10 mouse cellular contexts compared by ENCODE assay signal in the genomic region with DNA sequence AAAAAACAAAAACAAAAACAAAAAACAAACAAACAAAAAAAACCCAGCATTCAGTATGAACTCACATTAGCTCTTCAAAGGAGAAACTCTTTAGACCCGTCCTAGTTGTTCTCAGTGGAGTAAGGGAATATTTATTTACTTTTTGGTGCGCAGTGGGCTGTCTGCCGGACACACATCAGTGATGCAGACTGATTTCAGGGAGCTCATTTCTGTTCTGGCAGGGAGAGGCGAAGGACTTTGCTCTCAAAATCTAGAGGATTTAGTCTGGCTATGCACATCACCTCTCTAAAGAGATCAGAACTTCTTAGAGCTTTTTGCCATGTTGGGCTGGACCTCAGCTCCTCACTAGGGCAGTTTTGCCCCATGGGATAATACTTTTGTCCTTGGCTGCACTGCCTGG. TPM values are rescaled to one million over a fixed set of nuclear protein-coding genes. Genes with fewer than 3 reads are reported as not detected.
DNase-seq lines count a peak whose midpoint lies in the region; ATAC-seq and TF ChIP-seq lines count a peak whose summit lies in the region.
"Had no signal": no experiment of that assay in that cellular context is flagged by ENCODE, and none has a peak within 500 bp of the region (broad histone marks: within the 10 kb centered on the region; RNA-seq: fewer than 3 reads in every experiment).

No protein-coding gene starts in this region.

- no peak for ATAC-seq in lung, postnatal 0 days
- no peak for ATAC-seq in limb, embryonic 11.5 days (ENCODE audit: insufficient number of reproducible peaks, low FRiP score, low TSS enrichment, low read depth)
- ATAC-seq in stomach, embryonic 16.5 days (ENCODE audit: insufficient read depth, low FRiP score): no peak
- ATAC-seq: Patski had no signal

- peak overlapping the region; percentile 79; the same call in 1 of the 2 replicates for H3K4me3 ChIP-seq in lung, postnatal 0 days (ENCODE audit: low read depth, low read length)
- H3K4me3 ChIP-seq in limb, embryonic 11.5 days (ENCODE audit: low read depth, low read length): peak overlapping the region; percentile 96
- H3K4me3 ChIP-seq in stomach, embryonic 16.5 days (replicated peaks; ENCODE audit: low read length): peak overlapping the region; percentile 65; the same call in 1 of the 2 replicates

- TF ChIP-seq EP300 in lung, postnatal 0 days (IDR thresholded peaks at IDR 0.05): no peak

- no peaks in the 10 kb centered on the region for H3K36me3 ChIP-seq in lung, postnatal 0 days (ENCODE audit: insufficient read depth, low read length)
- H3K36me3 ChIP-seq in limb, embryonic 11.5 days (ENCODE audit: control insufficient read depth, insufficient read depth, low read length): peaks cover 17% of the 10 kb centered on the region
- H3K36me3 ChIP-seq in stomach, embryonic 16.5 days (ENCODE audit: control insufficient read depth, insufficient read depth, low read length): no peaks in the 10 kb centered on the region; the same call in 1 of the 2 replicates

- H3K9ac ChIP-seq in lung, postnatal 0 days (replicated peaks; ENCODE audit: low read depth): no peak overlapping the region
- H3K9ac ChIP-seq in limb, embryonic 11.5 days (ENCODE audit: low read length): peak overlapping the region; percentile 43; the same call in 1 of the 2 replicates
- peak overlapping the region; percentile 48; the same call in 1 of the 2 replicates for H3K9ac ChIP-seq in stomach, embryonic 16.5 days (ENCODE audit: low read length)

- 46% methylated on average over 4 of the region's 4 CpGs for WGBS in lung, postnatal 0 days
- 55% methylated on average over 4 of the region's 4 CpGs for WGBS in limb, embryonic 11.5 days
- WGBS in stomach, embryonic 16.5 days: 69% methylated on average over 4 of the region's 4 CpGs

- intact Hi-C loops in left cerebral cortex, postnatal 36 days (cut with DNase I): loop anchor here (10.0 kb wide), 2 partner anchors 107 to 237 kb away; no protein-coding TSS in a partner anchor

- no peaks in the 10 kb centered on the region for H3K9me3 ChIP-seq in lung, postnatal 0 days (ENCODE audit: low read length)
- H3K9me3 ChIP-seq in limb, embryonic 11.5 days (ENCODE audit: control insufficient read depth, low read length): no peaks in the 10 kb centered on the region
- H3K9me3 ChIP-seq in stomach, embryonic 16.5 days (replicated peaks; ENCODE audit: control insufficient read depth, low read length): no peaks in the 10 kb centered on the region

- H3K4me1 ChIP-seq in lung, postnatal 0 days (ENCODE audit: insufficient read depth, low read depth, low read length): peaks cover 8% of the 10 kb centered on the region; the same call in 1 of the 2 replicates
- H3K4me1 ChIP-seq in limb, embryonic 11.5 days (ENCODE audit: control insufficient read depth, insufficient read depth, low read length): peaks cover 19% of the 10 kb centered on the region
- peaks cover 44% of the 10 kb centered on the region for H3K4me1 ChIP-seq in stomach, embryonic 16.5 days (ENCODE audit: control insufficient read depth, insufficient read depth, low read length)

- DNase-seq in heart, adult 11 months: peak; percentile 75
- no peak for DNase-seq in heart, postnatal 4 days
- no peak for DNase-seq in lung, postnatal 0 days (ENCODE audit: low spot score)
- no peak for DNase-seq in lung, postnatal 36 days
- no peak for DNase-seq in limb, embryonic 11.5 days (ENCODE audit: low spot score)
- DNase-seq in left cerebral cortex, postnatal 36 days (ENCODE audit: low spot score in 2 of 2): no peak
- DNase-seq in urinary bladder, postnatal 25 days (ENCODE audit: low spot score): no peak
- DNase-seq: layer of hippocampus, adult 9-11 months had no signal

- peak overlapping the region; percentile 95 for H3K4me2 ChIP-seq in lung, postnatal 0 days (replicated peaks; ENCODE audit: low read depth, low read length)
- peak overlapping the region; percentile 95 for H3K4me2 ChIP-seq in limb, embryonic 11.5 days (ENCODE audit: low read depth, severe bottlenecking)
- H3K4me2 ChIP-seq in stomach, embryonic 16.5 days (ENCODE audit: low read depth, low read length): peak overlapping the region; percentile 69

- H3K27me3 ChIP-seq in lung, postnatal 0 days (replicated peaks; ENCODE audit: insufficient read depth, low read length): no peaks in the 10 kb centered on the region
- H3K27me3 ChIP-seq in limb, embryonic 11.5 days (ENCODE audit: control insufficient read depth, insufficient read depth, low read length): no peaks in the 10 kb centered on the region
- peaks cover 4% of the 10 kb centered on the region; the same call in 1 of the 2 replicates for H3K27me3 ChIP-seq in stomach, embryonic 16.5 days (ENCODE audit: control insufficient read depth, insufficient read depth, low read length)
- H3K27me3 ChIP-seq: Patski had no signal

- no peak overlapping the region for H3K27ac ChIP-seq in lung, postnatal 0 days (ENCODE audit: low read length)
- no peak overlapping the region for H3K27ac ChIP-seq in limb, embryonic 11.5 days (replicated peaks; ENCODE audit: low read depth, low read length)
- H3K27ac ChIP-seq in stomach, embryonic 16.5 days (ENCODE audit: low read length): no peak overlapping the region

- no peak for TF ChIP-seq CTCF in lung, postnatal 0 days (IDR thresholded peaks at IDR 0.05)

RNA-seq across cellular contexts. Expression of gene Hunk, which starts 2.1 kb away (rescaled TPM):
- 1 to 10 TPM; 7.2 to 8.4 TPM for total RNA-seq in heart, postnatal 4 days (2021)
- polyA plus RNA-seq in lung, postnatal 0 days (2015; fragmentation: Nextera tagmentation; extraction: Ambion mirVana): 6.4 and 7.4 TPM in 2 replicates
- 19.0 and 22.7 TPM in 2 replicates for polyA plus RNA-seq in limb, embryonic 11.5 days (2014; fragmentation: Nextera tagmentation; extraction: Ambion mirVana)
- polyA plus RNA-seq in stomach, embryonic 16.5 days (2015; fragmentation: Nextera tagmentation; extraction: Ambion mirVana): 5.6 and 6.0 TPM in 2 replicates
- 10 to 100 TPM; 13.7 to 25.6 TPM for total RNA-seq in left cerebral cortex, postnatal 36 days (2021)
